Mouse (Mus musculus): Measurements from ENCODE around the gene Hp1bp3.

DNA sequence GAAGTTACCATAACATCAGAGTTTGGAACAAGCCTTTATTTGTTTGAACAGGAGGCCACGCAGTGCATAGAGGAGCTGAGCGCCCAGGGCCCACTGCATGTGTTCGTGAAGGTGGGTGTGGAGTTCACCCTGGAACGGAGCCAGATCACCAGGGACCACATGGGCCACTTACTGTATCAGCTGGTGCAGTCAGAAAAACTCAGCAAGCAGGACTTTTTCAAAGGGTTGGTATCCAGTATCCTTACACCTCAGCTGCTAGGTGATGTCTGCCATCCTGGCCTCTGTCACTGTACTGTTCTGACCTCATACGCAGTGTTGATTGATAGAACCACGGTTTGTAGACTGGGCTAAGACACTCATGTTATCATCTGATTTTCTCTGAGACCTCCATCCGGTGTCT is 28.1 kb upstream of the Hp1bp3 start:
- TF ChIP-seq POLR2A (IDR thresholded peaks at IDR 0.05; ENCODE audit: insufficient read depth, low read length) = no peak
- TF ChIP-seq EP300 (IDR thresholded peaks at IDR 0.05; ENCODE audit: insufficient read depth, low read depth, low read length) = no peak
- TF ChIP-seq CTCF (IDR thresholded peaks at IDR 0.05; ENCODE audit: low read depth, low read length) = no peak

Data from ES-Bruce4 (cell line).